In the genomic region with DNA sequence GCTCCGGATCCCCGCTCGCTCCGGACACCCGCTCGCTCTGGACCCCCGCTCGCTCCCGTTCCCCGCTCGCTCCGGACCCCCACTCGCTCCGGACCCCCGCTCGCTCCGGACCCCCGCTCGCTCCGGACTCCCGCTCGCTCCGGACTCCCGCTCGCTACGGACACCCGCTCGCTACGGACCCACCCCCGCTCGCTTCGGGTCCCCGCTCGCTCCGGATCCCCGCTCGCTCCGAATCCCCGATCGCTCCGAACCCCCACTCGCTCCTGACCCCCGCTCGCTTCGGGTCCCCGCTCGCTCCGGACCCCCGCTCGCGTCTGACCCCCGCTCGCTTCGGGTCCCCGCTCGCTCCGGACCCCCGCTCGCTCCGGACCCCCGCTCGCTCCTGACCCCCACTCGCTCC, we compare ENCODE assay signal across 12 mouse cellular contexts. TPM values are rescaled to one million over a fixed set of nuclear protein-coding genes. Genes with fewer than 3 reads are reported as not detected.
DNase-seq lines count a peak whose midpoint lies in the region; ATAC-seq and TF ChIP-seq lines count a peak whose summit lies in the region.
"Not testable (repeated sequence)": the region's sequence is repeated elsewhere in the genome, so short reads cannot be mapped to it uniquely, and the experiment has no call there.
"Had no signal": no experiment of that assay in that cellular context is flagged by ENCODE, and none has a peak within 500 bp of the region (broad histone marks: within the 10 kb centered on the region; RNA-seq: fewer than 3 reads in every experiment).

No protein-coding gene starts in this region.

- not testable (repeated sequence) for H3K36me3 ChIP-seq in forebrain, embryonic 10.5 days (replicated peaks); hindbrain, embryonic 16.5 days (ENCODE audit: control insufficient read depth, insufficient read depth, low read length); liver, embryonic 13.5 days; midbrain, embryonic 11.5 days (ENCODE audit: control insufficient read depth, insufficient read depth, low read length)
- peaks cover 72% of the 10 kb centered on the region for H3K36me3 ChIP-seq in heart, embryonic 12.5 days

- 1% methylated on average over 63 of the region's 63 CpGs for WGBS in forebrain, embryonic 10.5 days
- WGBS in heart, embryonic 12.5 days = 4% methylated on average over 63 of the region's 63 CpGs
- WGBS in hindbrain, embryonic 16.5 days = under 1% methylated on average over 47 of the region's 63 CpGs
- WGBS in liver, embryonic 13.5 days (ENCODE audit: insufficient replicate concordance) = 2% methylated on average over 62 of the region's 63 CpGs
- WGBS in midbrain, embryonic 11.5 days = 1% methylated on average over 45 of the region's 63 CpGs
- 3% methylated on average over 62 of the region's 63 CpGs for WGBS in olfactory bulb, adult 2 months

- not testable (repeated sequence) for H3K27ac ChIP-seq in forebrain, embryonic 10.5 days; heart, embryonic 12.5 days (ENCODE audit: poor library complexity, severe bottlenecking); hindbrain, embryonic 16.5 days (ENCODE audit: low read depth, low read length); liver, embryonic 13.5 days; midbrain, embryonic 11.5 days (ENCODE audit: low read depth, low read length); olfactory bulb, adult 2 months (ENCODE audit: insufficient read depth, low read depth, low read length)

- H3K4me3 ChIP-seq in forebrain, embryonic 10.5 days = peak overlapping the region; percentile 60
- peak overlapping the region; percentile 64 for H3K4me3 ChIP-seq in heart, embryonic 12.5 days
- peak overlapping the region; percentile 55 for H3K4me3 ChIP-seq in hindbrain, embryonic 16.5 days (ENCODE audit: low read length)
- peak overlapping the region; percentile 49 for H3K4me3 ChIP-seq in liver, embryonic 13.5 days (replicated peaks)
- H3K4me3 ChIP-seq in midbrain, embryonic 11.5 days (ENCODE audit: low read depth, low read length) = peak overlapping the region; percentile 48
- peak overlapping the region; percentile 59 for H3K4me3 ChIP-seq in olfactory bulb, adult 2 months (ENCODE audit: insufficient read depth, low read depth, low read length)

- TF ChIP-seq CTCF in olfactory bulb, adult 2 months (IDR thresholded peaks at IDR 0.05; ENCODE audit: insufficient read depth, low read depth, low read length) = not testable (repeated sequence)

- H3K9me3 ChIP-seq in forebrain, embryonic 10.5 days; heart, embryonic 12.5 days (replicated peaks); hindbrain, embryonic 16.5 days (ENCODE audit: control insufficient read depth, low read length); liver, embryonic 13.5 days (replicated peaks); midbrain, embryonic 11.5 days (ENCODE audit: control insufficient read depth, low read length): not testable (repeated sequence)

- DNase-seq in adrenal gland, postnatal 10 days = peak; percentile 21
- not testable (repeated sequence) for DNase-seq in forebrain, embryonic 10.5 days (ENCODE audit: extremely low spot score, low spot score); liver, embryonic 13.5 days
- DNase-seq in kidney, postnatal 14 days = peak; percentile 12
- peak; percentile 90 for DNase-seq in midbrain, embryonic 11.5 days (ENCODE audit: low spot score, missing footprints)

- not testable (repeated sequence) for ATAC-seq in heart, embryonic 12.5 days (ENCODE audit: insufficient number of reproducible peaks, low FRiP score); hindbrain, embryonic 16.5 days; liver, embryonic 13.5 days (ENCODE audit: low read depth); midbrain, embryonic 11.5 days (ENCODE audit: low FRiP score)

- peak overlapping the region; percentile 83 for H3K9ac ChIP-seq in heart, embryonic 12.5 days
- peak overlapping the region; percentile 59 for H3K9ac ChIP-seq in hindbrain, embryonic 16.5 days (ENCODE audit: low read depth, low read length)
- not testable (repeated sequence) for H3K9ac ChIP-seq in liver, embryonic 13.5 days
- peak overlapping the region; percentile 49 for H3K9ac ChIP-seq in midbrain, embryonic 11.5 days (ENCODE audit: low read length)

- H3K4me1 ChIP-seq in forebrain, embryonic 10.5 days = peaks cover 22% of the 10 kb centered on the region
- 0 out of 2 replicates have a peak, but pooled peaks cover 11% of the 10 kb centered on the region for H3K4me1 ChIP-seq in heart, embryonic 12.5 days (replicated peaks)
- not testable (repeated sequence) for H3K4me1 ChIP-seq in hindbrain, embryonic 16.5 days (ENCODE audit: control insufficient read depth, insufficient read depth, low read depth, low read length); liver, embryonic 13.5 days (replicated peaks); midbrain, embryonic 11.5 days (ENCODE audit: control insufficient read depth, insufficient read depth, low read length); olfactory bulb, adult 2 months (ENCODE audit: control insufficient read depth, insufficient read depth, low read length)

- peaks cover 96% of the 10 kb centered on the region for H3K27me3 ChIP-seq in forebrain, embryonic 10.5 days (ENCODE audit: poor library complexity, severe bottlenecking)
- peaks cover 23% of the 10 kb centered on the region; the same call in 1 of the 2 replicates for H3K27me3 ChIP-seq in heart, embryonic 12.5 days (replicated peaks)
- peaks cover 34% of the 10 kb centered on the region for H3K27me3 ChIP-seq in hindbrain, embryonic 16.5 days (replicated peaks; ENCODE audit: control insufficient read depth, insufficient read depth, low read length)
- H3K27me3 ChIP-seq in liver, embryonic 13.5 days = peaks cover 92% of the 10 kb centered on the region
- H3K27me3 ChIP-seq in midbrain, embryonic 11.5 days (ENCODE audit: control insufficient read depth, insufficient read depth, low read length) = peaks cover 52% of the 10 kb centered on the region

- not testable (repeated sequence) for TF ChIP-seq POLR2A in olfactory bulb, adult 2 months (IDR thresholded peaks at IDR 0.05; ENCODE audit: insufficient read depth, low read depth, low read length)

- H3K4me2 ChIP-seq in heart, embryonic 12.5 days = peak overlapping the region; percentile 98
- H3K4me2 ChIP-seq in hindbrain, embryonic 16.5 days (ENCODE audit: low read length) = peak overlapping the region; percentile 98
- peak overlapping the region; percentile 66 for H3K4me2 ChIP-seq in liver, embryonic 13.5 days
- peak overlapping the region; percentile 90 for H3K4me2 ChIP-seq in midbrain, embryonic 11.5 days

RNA-seq across cellular contexts. Expression of gene Slfn5, which starts 20.0 kb away (rescaled TPM):
- total RNA-seq in adrenal gland, postnatal 10 days (2021) = 10 to 100 TPM; 46.0 to 46.6 TPM
- polyA plus RNA-seq in forebrain, embryonic 10.5 days (2016; fragmentation: Nextera tagmentation; extraction: Ambion mirVana) = 0.31 and 0.38 TPM in 2 replicates
- polyA plus RNA-seq in heart, embryonic 12.5 days (2016; fragmentation: Nextera tagmentation; extraction: Ambion mirVana) = 2.5 and 2.7 TPM in 2 replicates
- 1.3 and 1.9 TPM in 2 replicates for polyA plus RNA-seq in hindbrain, embryonic 16.5 days (2015; fragmentation: Nextera tagmentation; extraction: Ambion mirVana)
- 0.68 and 1.4 TPM in 2 replicates for polyA plus RNA-seq in liver, embryonic 13.5 days (2015; fragmentation: Nextera tagmentation; extraction: Ambion mirVana)
- polyA plus RNA-seq in midbrain, embryonic 11.5 days (2014; fragmentation: Nextera tagmentation; extraction: Ambion mirVana) = 0.14 and 0.47 TPM in 2 replicates
- not detected in 2 replicates for polyA plus RNA-seq in olfactory bulb, adult 2 months (2012; ENCODE audit: insufficient read depth, insufficient read length, low replicate concordance, missing spikeins)

RNA-seq across cellular contexts. Expression of gene Unc45b, which starts 20.8 kb away (rescaled TPM):
- 10 to 100 TPM; 18.7 to 30.4 TPM for total RNA-seq in adrenal gland, postnatal 10 days (2021)
- polyA plus RNA-seq in forebrain, embryonic 10.5 days (2016; fragmentation: Nextera tagmentation; extraction: Ambion mirVana) = 0.23 and 0.31 TPM in 2 replicates
- 199 and 203 TPM in 2 replicates for polyA plus RNA-seq in heart, embryonic 12.5 days (2016; fragmentation: Nextera tagmentation; extraction: Ambion mirVana)
- 1.4 and 3.3 TPM in 2 replicates for polyA plus RNA-seq in hindbrain, embryonic 16.5 days (2015; fragmentation: Nextera tagmentation; extraction: Ambion mirVana)
- 0.75 and 1.1 TPM in 2 replicates for polyA plus RNA-seq in liver, embryonic 13.5 days (2015; fragmentation: Nextera tagmentation; extraction: Ambion mirVana)
- polyA plus RNA-seq in midbrain, embryonic 11.5 days (2014; fragmentation: Nextera tagmentation; extraction: Ambion mirVana) = 0.10 and 0.21 TPM in 2 replicates
- polyA plus RNA-seq in olfactory bulb, adult 2 months (2012; ENCODE audit: insufficient read depth, insufficient read length, low replicate concordance, missing spikeins) = not detected in 2 replicates
- total RNA-seq: megakaryocyte, adult 5-6 weeks had no signal
- polyA plus RNA-seq: activated CD4-positive, CD25-positive, alpha-beta regulatory T cell, adult 4 months had no signal

RNA-seq across cellular contexts. Expression of gene Nle1, which starts 22.9 kb away (rescaled TPM):
- total RNA-seq in adrenal gland, postnatal 10 days (2021) = 10 to 100 TPM; 18.6 to 22.0 TPM
- 49.8 and 52.1 TPM in 2 replicates for polyA plus RNA-seq in forebrain, embryonic 10.5 days (2016; fragmentation: Nextera tagmentation; extraction: Ambion mirVana)
- 20.0 and 22.0 TPM in 2 replicates for polyA plus RNA-seq in heart, embryonic 12.5 days (2016; fragmentation: Nextera tagmentation; extraction: Ambion mirVana)
- 30.3 and 31.1 TPM in 2 replicates for polyA plus RNA-seq in hindbrain, embryonic 16.5 days (2015; fragmentation: Nextera tagmentation; extraction: Ambion mirVana)
- polyA plus RNA-seq in liver, embryonic 13.5 days (2015; fragmentation: Nextera tagmentation; extraction: Ambion mirVana) = 21.3 and 24.3 TPM in 2 replicates
- 22.9 and 23.7 TPM in 2 replicates for polyA plus RNA-seq in midbrain, embryonic 11.5 days (2014; fragmentation: Nextera tagmentation; extraction: Ambion mirVana)
- not detected in 2 replicates for polyA plus RNA-seq in olfactory bulb, adult 2 months (2012; ENCODE audit: insufficient read depth, insufficient read length, low replicate concordance, missing spikeins)

RNA-seq across cellular contexts. Expression of gene Fndc8, which starts 39.2 kb away (rescaled TPM):
- total RNA-seq in adrenal gland, postnatal 10 days (2021) = under 1 TPM in 1 of 2 experiments, not detected in 1; 0.30 TPM
- 0.18 and 0.22 TPM in 2 replicates for polyA plus RNA-seq in forebrain, embryonic 10.5 days (2016; fragmentation: Nextera tagmentation; extraction: Ambion mirVana)
- 0.10 and 0.12 TPM in 2 replicates for polyA plus RNA-seq in heart, embryonic 12.5 days (2016; fragmentation: Nextera tagmentation; extraction: Ambion mirVana)
- 0.51 and 0.99 TPM in 2 replicates for polyA plus RNA-seq in hindbrain, embryonic 16.5 days (2015; fragmentation: Nextera tagmentation; extraction: Ambion mirVana)
- 0.05 and 0.08 TPM in 2 replicates for polyA plus RNA-seq in liver, embryonic 13.5 days (2015; fragmentation: Nextera tagmentation; extraction: Ambion mirVana)
- 0.19 and 0.30 TPM in 2 replicates for polyA plus RNA-seq in midbrain, embryonic 11.5 days (2014; fragmentation: Nextera tagmentation; extraction: Ambion mirVana)
- polyA plus RNA-seq in olfactory bulb, adult 2 months (2012; ENCODE audit: insufficient read depth, insufficient read length, low replicate concordance, missing spikeins) = not detected in 2 replicates
- total RNA-seq: heart, adult 18-20 months; left cerebral cortex, postnatal 36 days; megakaryocyte, adult 5-6 weeks had no signal

RNA-seq across cellular contexts. Expression of gene Rad51d, which starts 40.7 kb away (rescaled TPM):
- 10 to 100 TPM; 14.8 to 19.3 TPM for total RNA-seq in adrenal gland, postnatal 10 days (2021)
- polyA plus RNA-seq in forebrain, embryonic 10.5 days (2016; fragmentation: Nextera tagmentation; extraction: Ambion mirVana) = 15.3 and 18.0 TPM in 2 replicates
- polyA plus RNA-seq in heart, embryonic 12.5 days (2016; fragmentation: Nextera tagmentation; extraction: Ambion mirVana) = 13.0 and 14.6 TPM in 2 replicates
- polyA plus RNA-seq in hindbrain, embryonic 16.5 days (2015; fragmentation: Nextera tagmentation; extraction: Ambion mirVana) = 11.9 and 12.9 TPM in 2 replicates
- polyA plus RNA-seq in liver, embryonic 13.5 days (2015; fragmentation: Nextera tagmentation; extraction: Ambion mirVana) = 6.8 and 8.0 TPM in 2 replicates
- 13.7 and 17.4 TPM in 2 replicates for polyA plus RNA-seq in midbrain, embryonic 11.5 days (2014; fragmentation: Nextera tagmentation; extraction: Ambion mirVana)
- polyA plus RNA-seq in olfactory bulb, adult 2 months (2012; ENCODE audit: insufficient read depth, insufficient read length, low replicate concordance, missing spikeins) = not detected in 2 replicates

Comparison
In these comparisons a context has a peak if more than half of its experiments do, and no peak if none do; other contexts are left out.
1. RNA of gene Unc45b, which starts 20.8 kb away (polyA plus RNA-seq): 199 to 203 TPM in heart, embryonic 12.5 days; 1.4 to 3.3 TPM in hindbrain, embryonic 16.5 days, 0.75 to 1.1 TPM in liver, embryonic 13.5 days, 0.23 to 0.31 TPM in forebrain, embryonic 10.5 days, 0.10 to 0.21 TPM in midbrain, embryonic 11.5 days and not detected in olfactory bulb, adult 2 months; every median in the first group is over 10 times any median in the second.
2. RNA of gene Nle1, which starts 22.9 kb away (polyA plus RNA-seq): 49.8 to 52.1 TPM in forebrain, embryonic 10.5 days, 30.3 to 31.1 TPM in hindbrain, embryonic 16.5 days, 21.3 to 24.3 TPM in liver, embryonic 13.5 days, 22.9 to 23.7 TPM in midbrain, embryonic 11.5 days and 20.0 to 22.0 TPM in heart, embryonic 12.5 days; not detected in olfactory bulb, adult 2 months; every median in the first group is over 10 times any median in the second.
3. Peak in every context shown above with its lines, with median percentiles within 50 percentile points of each other: H3K4me3 ChIP-seq and H3K4me2 ChIP-seq.